Mouse (Mus musculus) natural killer cell, adult 2 months (primary cell): ENCODE results near the gene Pgap3.

Experiments used
- DNase-seq, 2 experiments: peaks; one replicate each; pipeline ENCODE4 v3.0.0; 2022; ENCODE audit warnings: low spot score in 2 of 2

Pgap3 gene

DNA sequence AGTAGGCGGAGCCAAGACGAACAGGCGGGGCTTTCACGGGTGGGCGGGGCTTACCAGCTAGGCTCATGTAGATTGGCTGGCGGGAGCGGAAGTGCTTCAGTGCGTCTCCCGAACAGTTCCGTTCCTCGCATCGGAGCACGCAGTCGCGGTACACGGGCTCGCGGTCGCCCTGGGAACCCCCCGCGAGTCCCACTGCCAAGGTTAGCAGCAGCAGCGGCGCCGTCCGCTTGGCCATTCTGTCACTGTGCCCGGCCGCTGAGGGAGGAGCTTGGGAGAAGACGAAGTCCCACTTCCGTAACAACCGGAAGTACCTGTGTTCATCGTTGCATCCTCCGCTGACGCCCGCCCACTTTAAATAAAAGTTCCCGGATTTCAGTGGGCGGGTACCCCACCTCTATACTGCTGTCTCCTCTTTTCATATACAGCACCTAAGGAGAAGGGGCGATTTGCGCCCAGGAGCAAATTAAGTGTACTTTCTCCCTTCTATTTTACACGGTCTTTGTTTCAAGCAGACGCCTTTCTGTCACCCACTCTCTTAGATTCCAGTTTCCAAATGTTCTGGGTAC lies at the start of gene Pgap3:
TSS of gene Pgap3 (minus strand) at position 330 of the 566 bp plus-strand sequence.
- peak; percentile 92 to 93 for DNase-seq

DNA sequence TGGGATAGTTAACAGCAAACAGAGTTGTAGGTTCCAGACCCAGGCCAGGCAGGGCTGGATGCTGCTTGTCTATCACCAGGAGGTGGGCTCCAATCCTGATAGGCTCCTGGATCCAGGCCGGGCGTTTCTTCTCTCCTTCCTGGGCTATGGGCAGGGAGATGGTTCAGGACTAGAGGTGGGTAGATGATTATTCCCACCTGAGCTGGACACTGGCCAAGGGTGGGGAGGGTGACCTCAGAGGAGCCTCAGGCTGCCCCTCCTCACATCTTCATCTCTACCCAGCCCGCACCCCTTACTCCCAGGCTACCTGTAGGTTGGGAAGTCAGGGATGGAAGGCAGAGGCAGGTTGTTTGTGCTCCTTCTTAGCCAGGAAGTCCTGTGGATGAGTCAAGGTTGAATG lies 49.1 kb upstream of the Pgap3 start:
- no peak for DNase-seq

DNA sequence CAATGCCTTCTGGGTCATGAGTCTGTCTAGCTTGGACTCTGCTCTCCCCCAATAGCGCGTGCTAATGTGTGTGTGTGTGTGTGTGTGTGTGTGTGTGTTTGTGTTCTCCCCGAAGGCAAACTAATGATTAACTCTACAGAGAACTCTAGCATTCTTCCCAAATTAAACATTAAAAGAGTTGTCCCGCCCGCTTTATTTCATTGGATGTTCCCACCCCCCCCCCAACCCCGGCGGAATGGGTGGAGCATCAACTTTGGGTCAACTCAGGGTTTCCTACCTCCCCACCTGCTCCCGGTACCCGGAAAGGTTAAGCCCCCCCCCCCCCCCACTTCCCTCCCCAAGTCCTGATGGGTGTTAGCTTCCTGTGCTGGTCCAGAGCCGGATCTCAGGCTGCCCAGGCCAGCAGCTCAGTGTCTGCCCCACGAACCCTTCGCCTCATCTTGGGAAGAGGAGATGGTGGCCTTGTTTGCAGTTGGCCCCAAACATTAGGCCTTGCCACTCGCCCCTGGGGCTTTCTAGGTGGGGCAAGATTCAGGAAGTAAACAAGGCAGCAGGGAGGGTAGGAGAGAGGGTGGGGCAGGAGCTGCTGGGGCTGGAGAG lies 48.0 kb upstream of the Pgap3 start:
- DNase-seq, result no peak

GRCm38 (mm10) chr11:98447475-98447834 lies 47.2 kb upstream of the Pgap3 start:
- no peak for DNase-seq

DNA sequence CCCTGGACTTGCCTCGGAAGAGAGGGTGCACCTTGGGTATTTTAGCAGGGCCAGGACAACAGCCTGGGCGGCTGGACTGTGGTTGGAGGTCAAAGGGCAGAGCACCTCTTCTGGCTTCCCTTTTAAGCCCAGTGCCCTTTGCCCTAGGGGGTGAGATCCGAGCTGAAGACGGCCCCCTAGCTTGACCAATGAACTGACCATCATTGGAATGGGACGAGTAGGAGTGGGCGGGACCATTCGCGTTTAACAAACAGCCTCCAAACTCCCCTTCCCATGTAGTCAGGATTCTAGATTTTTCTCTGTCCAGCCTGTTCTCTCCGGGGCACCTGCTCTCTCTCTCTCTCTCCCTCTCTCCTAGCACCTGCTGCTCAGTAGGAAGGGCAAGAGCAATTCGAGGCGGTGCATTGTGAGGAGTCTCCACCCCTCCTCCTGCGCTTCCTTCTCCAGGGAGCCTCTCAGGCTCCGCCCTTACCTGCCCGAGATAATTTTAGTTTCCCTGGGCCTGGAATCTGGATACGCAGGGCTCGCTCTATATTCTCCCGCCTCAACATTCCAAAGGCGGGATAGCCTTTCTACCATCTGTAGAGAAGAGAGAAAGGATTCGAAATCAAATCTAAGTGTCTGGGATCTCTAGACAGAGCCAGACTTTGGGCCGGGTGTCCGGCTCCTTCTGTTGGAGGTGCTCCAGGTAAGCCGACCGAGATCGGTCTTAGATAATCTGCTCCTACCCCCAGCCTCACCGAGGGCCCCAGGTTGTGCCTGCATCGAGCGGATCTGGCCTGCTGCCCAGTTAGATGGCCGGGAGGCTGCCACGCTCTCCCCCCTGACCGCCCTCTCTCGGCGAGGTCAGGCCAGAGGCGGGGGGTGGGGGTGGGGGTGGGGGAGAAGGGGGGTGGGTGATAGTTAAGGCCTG lies 46.5 kb upstream of the Pgap3 start:
- no peak for DNase-seq

- DNase-seq, result no peak
These were observed 45.9 kb upstream of the Pgap3 start, which contains the start of gene Grb7 for GRCm38 (mm10) chr11:98446213-98446561. Gene Grb7, plus strand, starts transcription at chr11:98446394.

DNA sequence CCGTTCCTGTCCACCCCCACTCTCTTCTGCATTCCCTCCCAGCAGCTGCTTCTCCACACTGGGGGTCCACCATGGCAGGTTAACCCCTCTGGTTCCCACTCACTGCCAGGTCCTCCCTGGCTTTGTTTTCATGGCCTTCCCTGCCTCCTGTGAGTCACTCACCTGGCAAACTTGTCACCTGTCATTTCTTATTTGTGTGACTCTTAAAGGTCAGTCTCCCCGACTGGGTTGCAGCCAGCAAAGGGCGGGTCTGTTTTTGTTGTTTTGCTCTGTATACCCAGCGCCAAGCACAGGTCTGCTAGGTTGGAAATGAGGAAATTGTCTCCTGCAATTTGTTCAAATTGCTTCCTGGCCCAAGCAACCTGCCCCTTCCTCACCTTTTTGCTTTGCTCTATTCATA lies 45.4 kb upstream of the Pgap3 start:
- no peak for DNase-seq

DNA sequence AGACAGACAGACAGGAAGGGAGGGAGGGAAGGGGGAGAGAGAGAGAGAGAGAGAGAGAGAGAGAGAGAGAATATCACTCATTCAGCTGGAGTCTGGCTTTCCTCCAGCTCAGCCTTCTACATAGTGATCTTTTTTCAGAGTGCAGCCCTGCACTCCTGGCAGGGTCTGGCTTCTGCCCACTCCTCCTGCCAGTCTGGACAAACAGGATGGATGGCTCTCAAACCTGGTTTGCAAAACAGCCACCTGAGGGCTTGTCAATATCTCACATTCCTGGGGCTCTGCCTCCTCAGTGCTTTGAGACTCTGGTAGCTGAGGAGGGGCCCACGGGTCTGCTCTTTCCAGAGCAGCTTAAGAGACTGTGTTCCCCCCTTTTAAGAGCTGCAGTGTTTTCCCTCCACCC lies 44.9 kb upstream of the Pgap3 start:
- DNase-seq, result no peak

- no peak for DNase-seq
These were observed 43.4 kb upstream of the Pgap3 start for GRCm38 (mm10) chr11:98443688-98444087.

DNA sequence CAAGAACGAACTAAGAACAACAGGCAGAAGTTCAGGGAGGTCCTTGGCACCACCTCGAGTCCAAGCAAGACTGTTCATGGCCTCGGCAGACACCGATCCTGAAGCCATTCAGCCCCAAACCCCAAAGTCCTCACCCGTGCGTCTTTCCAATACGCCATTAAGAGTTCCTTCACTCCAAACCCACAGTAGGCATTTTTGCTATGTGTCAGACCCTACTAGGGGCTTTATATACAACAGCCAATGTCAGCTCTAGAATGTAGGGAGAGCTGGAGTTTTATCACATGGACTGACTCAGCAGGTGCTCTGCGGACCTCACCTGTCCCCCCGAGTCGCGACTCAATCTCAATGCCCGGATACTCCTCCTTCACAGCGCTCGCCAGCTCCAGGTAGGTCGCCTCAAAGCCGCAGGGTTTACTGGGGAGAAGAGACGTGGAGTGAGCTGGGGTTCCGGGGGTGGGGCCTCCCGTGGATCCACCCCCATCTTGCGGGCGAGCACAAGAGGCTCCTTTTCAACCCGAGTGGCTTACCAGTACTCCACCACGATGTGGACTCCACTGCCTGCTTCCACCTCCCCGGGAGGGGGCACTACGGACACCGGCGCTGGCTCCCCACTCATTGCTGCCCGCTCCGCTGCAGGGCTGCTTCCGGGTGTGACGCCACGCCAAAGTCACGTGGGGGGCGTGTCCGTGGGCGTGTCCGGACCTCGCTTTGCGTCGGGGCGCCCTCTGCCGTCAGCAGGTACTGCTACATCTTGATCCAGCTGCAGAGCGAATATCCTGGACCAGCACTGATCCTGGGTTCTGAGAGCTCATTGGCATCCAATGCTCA lies 38.3 kb upstream of the Pgap3 start, which contains the start of gene Mien1:
TSS of gene Mien1 (minus strand) at position 661 of the 828 bp plus-strand sequence.
- peak; percentile 98 for DNase-seq

DNA sequence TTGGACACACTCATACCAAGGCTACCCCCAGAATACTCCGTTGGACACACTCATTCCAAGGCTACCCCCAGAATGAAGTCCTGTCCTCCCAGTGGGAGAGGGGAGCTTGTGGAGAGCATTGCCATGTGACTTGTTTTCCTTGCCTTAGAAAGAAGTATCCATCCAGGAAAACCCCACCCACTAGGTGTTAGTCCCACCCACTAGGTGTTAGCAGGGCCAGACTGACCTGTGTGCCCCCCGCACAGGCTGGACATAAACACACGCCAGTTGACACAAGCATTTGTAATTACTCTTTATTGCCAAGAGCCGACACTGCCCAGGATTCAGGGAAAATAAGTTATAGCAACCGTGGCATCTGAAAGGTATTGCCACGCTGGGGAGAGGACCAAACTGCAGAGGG lies 37.2 kb upstream of the Pgap3 start:
- DNase-seq, result no peak

GRCm38 (mm10) chr11:98435723-98436122 lies 35.4 kb upstream of the Pgap3 start:
- no peak for DNase-seq

DNA sequence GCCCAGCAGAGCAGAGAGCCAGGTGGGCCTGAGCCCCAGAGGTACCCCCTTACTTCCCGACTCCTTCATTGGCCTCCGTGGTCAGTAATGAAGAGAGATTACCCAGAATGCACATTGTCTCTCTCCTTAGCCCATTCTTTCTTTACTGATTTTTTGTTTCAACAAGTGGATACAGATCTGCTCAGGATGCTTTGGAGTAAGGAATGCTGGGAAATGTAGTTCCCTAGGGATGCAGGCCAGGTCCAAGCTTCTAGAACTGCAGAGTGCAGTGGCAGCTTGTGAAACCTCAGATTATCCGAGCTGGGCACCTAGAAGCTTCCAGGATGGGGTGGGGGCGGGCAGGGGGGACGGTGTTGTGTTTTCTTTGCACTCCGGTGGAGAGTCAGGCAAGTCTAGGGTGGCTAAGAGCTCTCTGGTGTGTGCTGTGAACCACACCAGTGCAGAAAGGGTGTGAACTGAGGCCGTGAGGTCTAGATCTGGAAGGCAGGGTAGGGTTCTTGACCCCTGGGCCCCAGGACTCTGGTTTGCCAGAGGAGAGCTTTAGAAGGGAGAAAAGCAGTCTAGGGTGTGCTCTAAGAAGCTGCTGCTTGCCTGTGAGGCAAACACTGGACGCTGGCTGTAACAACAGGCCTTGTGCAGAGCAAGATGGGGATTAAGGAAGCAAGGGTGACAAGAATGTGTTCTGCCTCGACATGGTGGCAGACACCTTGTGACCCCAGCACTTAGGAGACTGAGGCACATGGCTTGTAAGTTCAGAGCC lies 31.6 kb upstream of the Pgap3 start:
- DNase-seq, result no peak

GRCm38 (mm10) chr11:98428436-98428835 lies 28.1 kb upstream of the Pgap3 start:
- no peak for DNase-seq

DNA sequence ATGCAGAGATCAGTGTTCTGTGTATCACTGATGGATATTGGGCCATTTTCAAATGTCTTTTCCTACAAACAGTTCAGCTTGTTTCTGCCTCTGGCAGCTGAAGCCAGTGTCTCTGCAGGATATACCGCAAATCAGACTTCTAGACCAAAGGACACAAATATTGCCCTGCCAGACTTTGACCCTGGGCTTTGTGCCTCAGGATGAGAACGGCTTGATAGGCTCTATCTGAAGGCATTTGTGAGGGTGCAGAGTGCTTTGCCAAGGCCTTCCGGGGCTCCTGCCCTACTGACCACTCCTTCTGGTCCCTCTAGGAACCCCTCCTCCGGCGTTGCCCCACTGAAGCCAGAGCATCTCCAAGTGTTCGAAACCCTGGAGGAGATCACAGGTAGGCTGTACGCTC lies 26.3 kb upstream of the Pgap3 start:
- no peak for DNase-seq

DNA sequence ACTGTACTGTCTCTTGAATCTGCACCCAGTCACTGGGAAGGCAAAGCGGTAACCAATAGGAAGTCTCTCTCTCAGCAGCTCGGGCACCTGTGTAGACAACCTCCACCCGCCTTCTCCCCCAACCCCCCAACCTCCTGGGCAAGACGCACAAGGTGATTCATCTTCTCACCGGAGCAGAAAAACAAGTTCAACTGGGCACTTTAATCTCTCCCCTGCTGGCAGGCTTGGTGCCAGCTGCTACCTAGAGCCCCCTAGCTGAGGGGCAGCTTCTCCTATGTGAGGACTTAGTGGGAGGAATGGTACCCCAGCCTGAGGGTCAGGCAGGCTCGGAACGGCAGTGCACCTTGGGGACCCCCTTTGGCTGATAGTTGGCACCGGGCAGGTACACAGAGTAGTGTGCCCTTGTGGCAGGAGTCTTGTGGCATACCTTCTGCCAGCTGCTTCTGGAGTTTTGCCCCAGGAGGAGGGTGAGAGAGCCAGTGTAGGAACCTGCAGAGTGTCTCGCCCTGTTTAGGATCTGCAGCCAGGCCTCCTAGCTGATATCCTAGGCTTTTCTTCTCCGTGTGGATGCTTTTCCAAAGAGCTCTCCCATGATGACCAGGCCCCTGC lies 18.8 kb upstream of the Pgap3 start:
- DNase-seq, result no peak

- no peak for DNase-seq
These were observed 18.0 kb upstream of the Pgap3 start for GRCm38 (mm10) chr11:98418273-98418672.

DNA sequence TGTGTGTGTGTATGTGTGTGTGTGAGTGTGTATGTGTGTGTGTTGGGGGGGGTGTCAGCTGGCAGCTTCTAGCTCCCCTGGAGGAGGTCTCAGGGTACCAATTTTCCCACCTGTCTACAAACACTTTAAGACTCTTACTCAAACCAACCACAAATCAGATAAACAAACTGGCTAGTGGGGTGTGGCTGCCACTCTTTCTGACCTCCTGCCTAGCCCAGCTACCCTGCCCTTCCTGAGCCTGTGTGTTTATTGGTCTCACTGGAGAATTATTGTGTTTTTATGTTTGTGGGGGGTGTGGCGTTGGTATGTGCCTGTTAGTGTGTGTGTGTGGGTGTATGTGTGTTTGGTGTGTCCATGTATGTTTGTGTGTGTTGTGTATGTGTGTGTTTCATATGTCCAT lies 16.8 kb upstream of the Pgap3 start:
- DNase-seq, result no peak

DNA sequence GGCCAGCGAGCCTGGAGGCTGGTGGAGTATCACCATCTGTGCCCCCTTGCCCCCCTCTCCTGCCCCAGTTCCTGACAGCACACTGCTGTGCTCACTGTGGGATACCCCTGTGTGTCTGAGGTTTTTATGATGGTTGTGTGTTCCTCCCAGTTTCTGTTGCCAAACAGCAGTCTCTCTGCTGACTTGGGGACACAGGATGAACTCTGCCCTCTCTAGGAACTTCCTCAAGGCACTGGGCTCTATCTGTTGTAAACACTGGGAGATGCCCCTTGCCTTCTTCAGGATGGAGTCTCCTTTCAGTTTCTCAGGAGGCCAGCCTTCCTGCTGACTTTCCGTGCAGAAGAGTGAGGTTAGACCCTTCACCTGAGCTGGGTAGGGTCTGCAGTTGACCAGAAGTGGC lies 13.9 kb upstream of the Pgap3 start:
- no peak for DNase-seq

GRCm38 (mm10) chr11:98413731-98414130 lies 13.4 kb upstream of the Pgap3 start:
- DNase-seq, result no peak

DNA sequence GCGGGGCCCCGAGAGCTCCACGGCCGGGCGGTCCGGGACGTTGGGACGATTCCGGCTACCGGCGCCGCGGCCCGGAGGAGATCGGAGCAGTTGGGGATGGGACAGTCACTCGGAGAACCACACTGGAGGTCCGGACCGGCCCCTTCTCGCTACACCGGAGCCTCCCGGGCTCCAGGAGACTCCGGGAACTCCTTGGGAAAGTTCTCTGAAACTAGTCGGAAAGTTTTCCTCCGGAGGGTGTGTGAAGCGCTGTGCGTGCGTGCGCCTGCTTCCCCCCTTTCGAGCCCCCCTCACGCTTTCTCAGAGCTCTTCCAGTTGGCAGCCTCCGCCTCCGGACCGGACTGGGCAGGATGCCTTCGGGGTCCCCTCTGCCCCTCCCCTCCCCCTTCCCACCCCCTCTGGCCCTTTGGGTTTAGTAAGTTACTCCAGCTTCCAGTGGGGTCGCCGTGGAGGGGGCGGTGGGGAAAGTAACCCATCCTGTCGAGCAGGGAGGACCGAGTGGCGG lies 12.6 kb upstream of the Pgap3 start:
- DNase-seq, result no peak
